Mouse (Mus musculus) CH12.LX (cell line): ENCODE data around the gene Cd151.
A peak's percentile ranks its signal among the peaks of the same experiment; 100 is the strongest.

Source experiments
- CTCF ChIP-seq, 2 experiments: IDR thresholded peaks in 1 of 2; conservative IDR thresholded peaks in 1 of 2; 2 replicates each; pipeline ENCODE4 v1.5.1; 2011 to 2012; ENCODE audit warnings: low read depth in 2 of 2, low read length in 2 of 2, improper control_type of control experiment in 1 of 2, inconsistent platforms in 1 of 2, mild to moderate bottlenecking in 1 of 2, moderate library complexity in 1 of 2
- ELF1 ChIP-seq: IDR thresholded peaks from 2 replicates; pipeline ENCODE4 v1.6.1; 2014; ENCODE audit warnings: low read depth, mild to moderate bottlenecking, inconsistent platforms, low read length, improper control_type of control experiment
- HCFC1 ChIP-seq: IDR thresholded peaks from 2 replicates; pipeline ENCODE4 v1.6.1; 2012; ENCODE audit warnings: low read depth, mild to moderate bottlenecking, inconsistent platforms, low read length, improper control_type of control experiment
- IRF4 ChIP-seq: IDR thresholded peaks from 2 replicates; pipeline ENCODE4 v1.6.1; 2014; ENCODE audit warnings: low read depth, mild to moderate bottlenecking, inconsistent platforms, low read length, improper control_type of control experiment
- MAFK ChIP-seq: IDR thresholded peaks from 2 replicates; pipeline ENCODE4 v1.6.1; 2011; ENCODE audit warnings: low read length, improper control_type of control experiment; ENCODE audit not compliant: insufficient replicate concordance
- ZC3H11A ChIP-seq: IDR thresholded peaks from 2 replicates; pipeline ENCODE4 v1.6.1; 2012; ENCODE audit warnings: low read depth, mild to moderate bottlenecking, inconsistent platforms, low read length, improper control_type of control experiment
- ZNF384 ChIP-seq: IDR thresholded peaks from 2 replicates; pipeline ENCODE4 v1.6.1; 2012; ENCODE audit warnings: low read depth, low read length, improper control_type of control experiment, inconsistent platforms

DNA sequence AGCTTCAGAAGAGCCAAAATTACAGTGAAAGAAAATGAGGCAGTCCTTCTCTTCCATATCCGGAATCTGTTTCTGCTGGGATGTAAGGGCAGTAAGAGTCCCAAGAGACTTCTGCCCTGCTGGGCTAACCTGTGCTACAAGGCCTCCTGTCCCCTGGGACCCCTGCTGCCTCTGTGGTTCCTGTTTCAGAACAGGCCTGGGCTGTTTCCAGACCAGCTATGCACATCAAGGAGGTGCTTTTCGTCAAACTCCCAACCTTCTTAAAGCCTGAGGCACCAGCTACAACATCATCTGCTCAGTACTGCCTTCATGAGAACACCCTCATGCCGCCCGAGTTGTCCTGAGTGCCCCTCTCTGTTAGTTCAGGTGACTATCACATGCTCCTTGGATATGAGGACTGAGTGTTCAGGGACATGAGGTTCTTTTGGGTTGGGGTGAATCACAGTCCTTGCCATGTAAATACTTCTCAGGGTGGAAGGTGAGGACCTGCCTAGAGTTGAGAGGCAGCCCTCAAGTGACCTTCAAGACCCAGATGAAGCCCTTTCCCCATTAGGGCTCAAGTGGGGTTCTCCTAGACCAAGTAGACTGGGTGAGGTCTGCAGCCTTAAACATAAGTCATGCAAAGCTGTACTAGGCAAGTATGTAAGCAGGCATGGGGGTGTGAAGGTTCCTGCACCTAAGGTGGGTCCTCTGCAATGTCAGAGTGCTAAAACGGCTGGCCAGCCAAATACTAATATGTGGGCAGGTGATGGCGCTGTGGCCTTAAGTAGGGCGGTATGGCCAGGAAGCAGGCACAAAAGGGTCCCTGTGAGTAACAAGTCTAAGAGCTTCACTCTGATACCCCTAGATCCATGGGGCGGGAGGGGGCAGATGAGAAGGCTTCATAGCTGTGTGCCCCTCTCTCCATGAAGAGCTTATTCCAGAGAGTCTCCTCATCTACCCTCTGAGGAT, 49.2 kb upstream of the Cd151 start:
- TF ChIP-seq IRF4 = 0 out of 2 replicates have a peak, but pooled peaks have one; percentile 8
- TF ChIP-seq CTCF (conservative IDR thresholded peaks at IDR 0.05 in 1 of 2, IDR thresholded peaks at IDR 0.05 in 1 of 2; ENCODE audit: low read depth in 2 of 2, low read length in 2 of 2) = peak in 1 of 2 experiments; percentile 54; a peak in 2 of 4 replicates
- TF ChIP-seq HCFC1 = no peak
- no peak for TF ChIP-seq ELF1
- TF ChIP-seq ZC3H11A = no peak
- no peak for TF ChIP-seq ZNF384
- no peak for TF ChIP-seq MAFK
